Mouse (Mus musculus): ENCODE measurements around the gene Myh14. TPM values are rescaled to one million over a fixed set of nuclear protein-coding genes. Genes with fewer than 3 reads are reported as not detected.
A peak's percentile ranks its signal among the peaks of the same experiment; 100 is the strongest.

Myh14 gene
- polyA plus RNA-seq, 1 experiment from 2014 or later: 114 TPM

GRCm38 (mm10) chr7:44676126-44676525, 5.5 kb upstream of the Myh14 start:
- no peaks in the 10 kb centered on the region for H3K4me1 ChIP-seq (replicated peaks; ENCODE audit: control insufficient read depth, insufficient read depth, low read length)
- no peak for TF ChIP-seq CTCF (IDR thresholded peaks at IDR 0.05; ENCODE audit: low read depth)
- no peak for ATAC-seq
- H3K4me2 ChIP-seq (replicated peaks; ENCODE audit: low read depth): no peak overlapping the region
- no peak overlapping the region for H3K9ac ChIP-seq (ENCODE audit: low read depth, low read length)
- no peaks in the 10 kb centered on the region for H3K27me3 ChIP-seq (replicated peaks; ENCODE audit: control insufficient read depth, insufficient read depth, low read length)
- H3K36me3 ChIP-seq (ENCODE audit: control insufficient read depth, insufficient read depth): no peaks in the 10 kb centered on the region
- no peak overlapping the region for H3K4me3 ChIP-seq (ENCODE audit: low read depth, low read length)
- H3K27ac ChIP-seq (ENCODE audit: low read depth, low read length): no peak overlapping the region
- no peaks in the 10 kb centered on the region for H3K9me3 ChIP-seq (ENCODE audit: control insufficient read depth)
- 67% methylated on average over 4 of the region's 4 CpGs for WGBS

- H3K9ac ChIP-seq (ENCODE audit: low read depth, low read length): no peak overlapping the region
- no peak for ATAC-seq
- 75% methylated on average over 6 of the region's 6 CpGs for WGBS
Observed at GRCm38 (mm10) chr7:44675171-44675570, 4.5 kb upstream of the Myh14 start.

GRCm38 (mm10) chr7:44674511-44674910, 3.9 kb upstream of the Myh14 start:
- no peak overlapping the region for H3K27ac ChIP-seq (ENCODE audit: low read depth, low read length)
- 81% methylated on average over 4 of the region's 4 CpGs for WGBS

More at GRCm38 (mm10) chr7:44675171-44675570, 4.5 kb upstream of the Myh14 start:
- Histone ChIP-seq H3K36me3 (ENCODE audit: control insufficient read depth, insufficient read depth) (no peaks in the 10 kb centered on the region), H3K27me3 (replicated peaks; ENCODE audit: control insufficient read depth, insufficient read depth, low read length) (no peaks in the 10 kb centered on the region), H3K27ac (ENCODE audit: low read depth, low read length) (no peak overlapping the region), H3K9me3 (ENCODE audit: control insufficient read depth) (no peaks in the 10 kb centered on the region), H3K4me3 (ENCODE audit: low read depth, low read length) (no peak overlapping the region), H3K4me2 (replicated peaks; ENCODE audit: low read depth) (no peak overlapping the region), H3K4me1 (replicated peaks; ENCODE audit: control insufficient read depth, insufficient read depth, low read length) (no peaks in the 10 kb centered on the region)
- TF ChIP-seq CTCF (IDR thresholded peaks at IDR 0.05; ENCODE audit: low read depth): no peak

GRCm38 (mm10) chr7:44672193-44672592, 1.6 kb upstream of the Myh14 start:
- 74% methylated on average over 5 of the region's 5 CpGs for WGBS
- Histone ChIP-seq H3K9me3 (ENCODE audit: control insufficient read depth) (no peaks in the 10 kb centered on the region), H3K4me3 (ENCODE audit: low read depth, low read length) (no peak overlapping the region), H3K27me3 (replicated peaks; ENCODE audit: control insufficient read depth, insufficient read depth, low read length) (no peaks in the 10 kb centered on the region), H3K4me2 (replicated peaks; ENCODE audit: low read depth) (no peak overlapping the region), H3K4me1 (replicated peaks; ENCODE audit: control insufficient read depth, insufficient read depth, low read length) (no peaks in the 10 kb centered on the region), H3K27ac (ENCODE audit: low read depth, low read length) (no peak overlapping the region), H3K9ac (ENCODE audit: low read depth, low read length) (no peak overlapping the region), H3K36me3 (ENCODE audit: control insufficient read depth, insufficient read depth) (no peaks in the 10 kb centered on the region)
- TF ChIP-seq CTCF (IDR thresholded peaks at IDR 0.05; ENCODE audit: low read depth): no peak
- ATAC-seq: no peak

More at GRCm38 (mm10) chr7:44674511-44674910, 3.9 kb upstream of the Myh14 start:
- Histone ChIP-seq H3K4me3 (ENCODE audit: low read depth, low read length) (no peak overlapping the region), H3K9me3 (ENCODE audit: control insufficient read depth) (no peaks in the 10 kb centered on the region), H3K9ac (ENCODE audit: low read depth, low read length) (no peak overlapping the region), H3K27me3 (replicated peaks; ENCODE audit: control insufficient read depth, insufficient read depth, low read length) (no peaks in the 10 kb centered on the region), H3K36me3 (ENCODE audit: control insufficient read depth, insufficient read depth) (no peaks in the 10 kb centered on the region), H3K4me1 (replicated peaks; ENCODE audit: control insufficient read depth, insufficient read depth, low read length) (no peaks in the 10 kb centered on the region), H3K4me2 (replicated peaks; ENCODE audit: low read depth) (no peak overlapping the region)
- no peak for ATAC-seq
- TF ChIP-seq CTCF (IDR thresholded peaks at IDR 0.05; ENCODE audit: low read depth): peak; percentile 38

- Histone ChIP-seq H3K27me3 (replicated peaks; ENCODE audit: control insufficient read depth, insufficient read depth, low read length) (no peaks in the 10 kb centered on the region), H3K36me3 (ENCODE audit: control insufficient read depth, insufficient read depth) (0 out of 2 replicates have a peak, but pooled peaks cover under 1% of the 10 kb centered on the region), H3K4me1 (replicated peaks; ENCODE audit: control insufficient read depth, insufficient read depth, low read length) (no peaks in the 10 kb centered on the region), H3K9ac (ENCODE audit: low read depth, low read length) (peak overlapping the region; percentile 63), H3K27ac (ENCODE audit: low read depth, low read length) (peak overlapping the region; percentile 98), H3K4me3 (ENCODE audit: low read depth, low read length) (peak overlapping the region; percentile 50), H3K4me2 (replicated peaks; ENCODE audit: low read depth) (peak overlapping the region; percentile 69), H3K9me3 (ENCODE audit: control insufficient read depth) (no peaks in the 10 kb centered on the region)
- peak; percentile 19; the same call in 1 of the 2 replicates for TF ChIP-seq CTCF (IDR thresholded peaks at IDR 0.05; ENCODE audit: low read depth)
- 7% methylated on average over 21 of the region's 21 CpGs for WGBS
- ATAC-seq: peak; percentile 53
Observed at GRCm38 (mm10) chr7:44669103-44669502, 1.5 kb downstream of the Myh14 start.

- Histone ChIP-seq H3K4me3 (ENCODE audit: low read depth, low read length) (peak overlapping the region; percentile 50), H3K4me1 (replicated peaks; ENCODE audit: control insufficient read depth, insufficient read depth, low read length) (no peaks in the 10 kb centered on the region), H3K9ac (ENCODE audit: low read depth, low read length) (peak overlapping the region; percentile 63), H3K9me3 (ENCODE audit: control insufficient read depth) (no peaks in the 10 kb centered on the region), H3K27me3 (replicated peaks; ENCODE audit: control insufficient read depth, insufficient read depth, low read length) (no peaks in the 10 kb centered on the region), H3K4me2 (replicated peaks; ENCODE audit: low read depth) (peak overlapping the region; percentile 69), H3K27ac (ENCODE audit: low read depth, low read length) (peak overlapping the region; percentile 98), H3K36me3 (ENCODE audit: control insufficient read depth, insufficient read depth) (0 out of 2 replicates have a peak, but pooled peaks cover 5% of the 10 kb centered on the region)
- no peak for TF ChIP-seq CTCF (IDR thresholded peaks at IDR 0.05; ENCODE audit: low read depth)
- peak; percentile 74 for ATAC-seq
- 28% methylated on average over 13 of the region's 13 CpGs for WGBS
Observed at GRCm38 (mm10) chr7:44667996-44668738, 2.5 kb downstream of the Myh14 start.

Data from intestine, postnatal 0 days (tissue).